Mouse (Mus musculus) kidney, adult 2 months (tissue): ENCODE results near the gene Slc25a1.

Source experiments
- CTCF ChIP-seq: fragments of 200-500 bp; conservative IDR thresholded peaks from 2 replicates; pipeline ENCODE4 v1.5.1; 2011; ENCODE audit warnings: low read depth, mild to moderate bottlenecking, control low read depth, low read length, moderate library complexity, mixed read lengths; ENCODE audit not compliant: insufficient read depth, insufficient read length
- POLR2A ChIP-seq: fragments of 200-500 bp; IDR thresholded peaks from one replicate; pipeline ENCODE4 v1.6.1; 2011; ENCODE audit warnings: low read depth, low read length, control low read depth

- TF ChIP-seq CTCF = no peak
- no peak for TF ChIP-seq POLR2A
Measured at GRCm38 (mm10) chr16:17898462-17898861, 29.6 kb downstream of the Slc25a1 start, which contains the start of the genes Dgcr2 and Tssk2.
